In genomic region chr13:109205541-109205940, GRCm38 (mm10) we compare ENCODE assay signal across 17 mouse cellular contexts.
"Had no signal": no experiment of that assay in that cellular context is flagged by ENCODE, and none has a peak within 500 bp of the region (broad histone marks: within the 10 kb centered on the region; RNA-seq: fewer than 3 reads in every experiment).

No protein-coding gene starts in this region.

- ATAC-seq: intestine, embryonic 16.5 days had no signal

- H3K4me3 ChIP-seq: liver, embryonic 15.5 days; lung, embryonic 15.5 days had no signal

- H3K9me3 ChIP-seq: liver, embryonic 15.5 days; lung, embryonic 15.5 days had no signal

- H3K9ac ChIP-seq: liver, embryonic 15.5 days; lung, embryonic 15.5 days had no signal

- H3K27me3 ChIP-seq: liver, embryonic 15.5 days; lung, embryonic 15.5 days had no signal

- H3K4me1 ChIP-seq: liver, embryonic 15.5 days; lung, embryonic 15.5 days had no signal

- H3K36me3 ChIP-seq: liver, embryonic 15.5 days; lung, embryonic 15.5 days had no signal

- H3K4me2 ChIP-seq: liver, embryonic 15.5 days; lung, embryonic 15.5 days; midbrain, embryonic 11.5 days had no signal

- DNase-seq: kidney, adult 18-20 months; kidney, adult 9 months; kidney, postnatal 14 days; kidney, postnatal 4 days; lung, adult 18-20 months; lung, postnatal 10 days; lung, postnatal 36 days; midbrain, embryonic 14.5 days; right cerebral cortex, postnatal 4 days; thymus, adult 2 months; thymus, postnatal 14 days; thymus, postnatal 4 days had no signal

- H3K27ac ChIP-seq: liver, embryonic 15.5 days; lung, embryonic 15.5 days; stomach, postnatal 0 days had no signal
